Mouse (Mus musculus): ENCODE measurements around the gene Rps27l.

DNA sequence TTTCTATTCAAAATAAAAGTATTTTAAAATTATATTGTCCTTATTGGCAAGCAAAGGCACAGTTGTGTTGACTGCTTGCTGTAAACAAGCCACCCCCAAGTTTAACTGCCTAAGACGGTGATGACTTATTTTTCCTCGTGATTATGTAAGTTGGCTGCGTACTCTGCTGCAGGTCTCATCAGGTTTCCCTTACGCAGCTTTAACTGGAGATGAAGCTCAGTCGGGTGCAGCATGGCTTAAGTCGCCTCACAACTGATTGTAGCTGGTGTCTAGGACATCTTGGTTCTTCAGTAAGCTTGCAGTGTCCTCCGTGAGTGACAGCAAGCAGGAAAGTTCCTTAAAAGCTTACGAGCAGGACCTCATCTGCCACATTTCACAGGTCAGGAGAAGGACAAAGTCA is 6.4 kb downstream of the Rps27l start:
- TF ChIP-seq GABPA (IDR thresholded peaks at IDR 0.05; ENCODE audit: low read depth, low read length) (no peak), MXI1 (IDR thresholded peaks at IDR 0.05; ENCODE audit: low read depth, low read length) (no peak), POLR2A (IDR thresholded peaks at IDR 0.05; ENCODE audit: control insufficient read depth in 1 of 2, insufficient read depth in 1 of 2, low read depth in 1 of 2, low read length in 2 of 2, poor library complexity in 1 of 2) (no peak), RCOR1 (IDR thresholded peaks at IDR 0.05; ENCODE audit: low read depth, low read length) (no peak), NELFE (IDR thresholded peaks at IDR 0.05; ENCODE audit: low read depth, low read length) (no peak), KAT2A (conservative IDR thresholded peaks at IDR 0.05; ENCODE audit: low read depth, low read length) (no peak), CTCF (IDR thresholded peaks at IDR 0.05 in 2 of 3, conservative IDR thresholded peaks at IDR 0.05 in 1 of 3; ENCODE audit: control insufficient read depth in 1 of 3, insufficient read depth in 1 of 3, low read depth in 2 of 3, low read length in 3 of 3, poor library complexity in 1 of 3, severe bottlenecking in 1 of 3) (no peak), USF1 (IDR thresholded peaks at IDR 0.05; ENCODE audit: low read depth, low read length) (no peak), SIN3A (IDR thresholded peaks at IDR 0.05; ENCODE audit: low read length) (no peak), POLR2AphosphoS5 (IDR thresholded peaks at IDR 0.05; ENCODE audit: borderline replicate concordance, low read depth, low read length) (no peak), USF2 (IDR thresholded peaks at IDR 0.05; ENCODE audit: borderline replicate concordance in 1 of 2, insufficient read depth in 1 of 2, low read depth in 1 of 2, low read length in 2 of 2) (no peak), TCF12 (IDR thresholded peaks at IDR 0.05; ENCODE audit: low read depth, low read length) (no peak), GATA1 (IDR thresholded peaks at IDR 0.05; ENCODE audit: low read depth, low read length) (no peak)

All from MEL (cell line).